Mouse (Mus musculus): ENCODE measurements around the gene P2ry12.

The P2ry12 gene

DNA sequence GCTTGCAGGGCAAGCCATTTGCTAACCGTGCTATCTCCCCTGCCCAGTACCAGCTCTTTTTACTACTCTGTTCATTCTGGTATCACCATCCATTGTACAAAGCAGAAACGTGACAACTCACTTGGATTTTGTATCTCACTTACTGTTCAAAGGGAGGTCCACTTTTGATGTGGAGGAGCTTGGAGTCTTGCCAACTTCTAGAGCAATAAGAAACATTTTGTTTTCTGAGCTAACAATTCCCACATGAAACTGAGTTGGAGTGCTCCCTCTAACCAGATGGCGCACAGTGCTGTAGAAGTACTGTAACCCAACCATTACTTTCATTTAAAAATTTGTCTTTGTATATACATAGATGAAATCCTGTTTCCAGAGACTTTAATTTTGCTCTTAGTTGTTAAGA, 31.8 kb downstream of the P2ry12 start:
- no peak for DNase-seq (ENCODE audit: low spot score)

DNA sequence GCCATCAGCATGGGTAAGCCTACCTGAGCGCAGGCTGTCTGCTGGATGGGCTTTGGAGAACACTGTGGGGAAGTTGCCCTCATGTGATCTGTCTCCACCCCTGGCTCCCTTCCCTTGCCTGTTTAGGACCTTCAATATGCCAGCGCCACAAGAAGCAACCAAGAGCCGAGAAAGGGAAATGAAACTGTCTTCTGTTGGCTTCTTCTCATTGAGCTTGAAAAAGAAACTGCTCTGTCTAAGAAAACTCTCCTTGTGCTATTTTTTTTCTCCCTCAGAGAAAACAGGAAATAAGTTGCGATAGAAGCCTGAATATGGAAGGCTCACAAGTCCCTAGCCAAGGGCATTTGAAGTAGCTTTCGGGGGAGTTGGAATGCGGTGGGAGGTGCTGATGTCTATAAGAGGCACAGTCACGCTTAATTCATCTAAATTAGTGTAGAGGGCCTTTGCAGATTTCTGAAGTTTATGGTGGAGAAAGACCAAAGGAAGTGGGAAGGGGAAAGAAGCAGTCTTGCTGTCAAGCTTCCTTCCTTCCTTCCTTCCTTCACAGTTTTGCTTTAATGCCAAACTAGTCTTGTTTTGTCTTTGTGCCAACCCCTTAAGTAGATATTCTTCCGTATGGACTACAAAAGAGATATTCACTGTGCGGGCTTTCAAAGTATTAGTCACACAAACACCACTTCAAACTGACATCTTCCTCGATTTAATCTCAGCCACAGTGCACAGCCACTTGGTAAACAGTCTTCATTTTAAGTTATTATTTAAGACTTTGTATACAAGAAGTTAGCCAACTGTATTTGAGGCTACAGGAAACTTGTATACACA, 33.7 kb downstream of the P2ry12 start:
- no peak for DNase-seq (ENCODE audit: low spot score)

DNA sequence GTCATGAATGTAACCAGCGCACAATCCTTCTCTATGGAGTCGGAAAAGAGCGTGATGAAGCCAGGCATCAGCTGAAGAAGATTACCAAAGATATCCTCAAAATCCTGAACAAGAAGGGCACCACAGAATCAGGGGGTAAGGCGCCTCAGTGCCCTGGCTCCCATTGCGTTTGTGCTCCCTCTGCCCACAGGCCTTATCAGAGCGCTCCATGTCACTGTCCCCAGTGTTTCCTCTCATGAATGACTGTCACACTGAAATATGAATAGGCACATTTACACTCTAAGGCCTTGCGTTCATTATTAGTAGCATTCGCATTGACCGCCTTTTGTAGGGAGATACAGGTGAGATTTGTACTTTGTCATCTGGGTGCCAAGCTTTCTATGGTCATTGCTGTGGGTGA, 35.0 kb downstream of the P2ry12 start:
- no peak for DNase-seq (ENCODE audit: low spot score)

DNA sequence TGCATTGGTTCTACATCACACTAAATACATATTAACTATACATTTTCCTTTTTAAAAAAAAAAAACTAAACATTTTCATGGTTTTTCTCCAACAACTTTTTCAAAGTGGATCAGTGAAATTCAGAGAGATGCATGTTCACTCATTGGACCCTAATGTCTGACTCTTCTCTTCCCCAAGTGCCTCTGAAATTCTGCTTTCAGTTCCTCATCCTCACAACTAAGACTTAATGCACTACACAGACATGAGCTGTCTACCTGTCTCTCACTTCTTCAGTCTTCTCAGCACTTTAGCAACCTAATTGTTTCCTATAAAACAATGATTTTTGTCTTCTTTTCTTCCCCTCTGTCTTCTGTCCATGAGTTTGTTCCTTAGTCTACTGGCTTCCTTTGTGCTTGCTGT, 37.3 kb downstream of the P2ry12 start:
- DNase-seq (ENCODE audit: low spot score), result no peak

DNA sequence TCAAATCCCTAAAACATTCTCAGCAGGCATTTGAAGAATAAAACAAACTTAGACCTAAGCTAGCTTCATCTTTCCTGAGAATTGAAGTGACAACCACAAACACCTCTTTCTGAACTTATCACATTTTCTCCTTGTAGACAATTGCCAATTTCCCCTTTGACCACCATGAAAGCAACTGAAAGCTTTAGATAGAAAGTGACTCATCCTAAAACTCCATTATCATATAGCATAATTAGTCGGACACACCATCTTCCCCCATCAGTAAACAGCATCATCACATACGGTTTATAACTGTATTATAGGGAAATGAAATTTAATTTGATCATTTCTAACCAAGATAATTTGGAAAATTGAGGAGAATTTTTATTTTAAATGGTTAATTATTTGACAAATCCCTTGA, 40.4 kb downstream of the P2ry12 start:
- no peak for DNase-seq (ENCODE audit: low spot score)

DNA sequence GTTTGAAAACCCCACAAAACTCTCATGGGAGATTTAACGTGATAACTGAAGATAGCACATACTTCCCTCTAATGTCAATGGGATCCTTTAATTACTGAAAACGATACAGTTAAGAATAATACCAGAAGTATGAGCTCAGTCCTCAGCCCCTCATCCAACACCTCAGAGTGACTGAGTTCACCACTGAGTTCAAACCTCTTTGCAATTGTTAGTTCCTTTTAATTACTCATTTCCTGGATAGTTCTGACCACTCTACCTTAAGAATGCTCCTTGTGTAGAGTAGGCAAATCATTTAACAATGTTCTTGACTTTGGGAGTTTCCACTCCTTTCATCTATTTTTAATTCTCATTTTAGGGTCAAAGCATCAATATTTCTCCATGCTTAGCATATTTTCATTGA, 43.3 kb downstream of the P2ry12 start:
- DNase-seq (ENCODE audit: low spot score), result no peak

DNA sequence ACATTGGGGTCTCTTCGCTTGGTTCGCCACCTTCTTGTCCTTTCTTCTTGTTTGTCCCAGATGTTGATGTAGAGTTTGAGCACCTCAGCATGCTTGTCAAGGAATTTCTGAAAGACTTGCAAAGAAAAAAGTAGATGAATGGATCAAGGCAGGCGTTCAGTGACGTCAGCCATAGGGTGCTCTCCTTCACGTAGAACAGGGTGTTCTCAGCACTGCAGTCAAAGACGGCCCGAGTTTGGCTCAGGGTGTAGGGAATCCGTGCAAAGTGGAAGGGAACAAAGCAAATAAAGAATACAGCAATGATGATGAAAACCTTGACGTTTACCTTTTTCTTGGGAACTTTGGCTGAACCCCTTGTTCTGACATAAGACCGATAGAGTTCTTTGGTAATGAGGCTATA, 45.5 kb downstream of the P2ry12 start:
- no peak for DNase-seq (ENCODE audit: low spot score)

DNA sequence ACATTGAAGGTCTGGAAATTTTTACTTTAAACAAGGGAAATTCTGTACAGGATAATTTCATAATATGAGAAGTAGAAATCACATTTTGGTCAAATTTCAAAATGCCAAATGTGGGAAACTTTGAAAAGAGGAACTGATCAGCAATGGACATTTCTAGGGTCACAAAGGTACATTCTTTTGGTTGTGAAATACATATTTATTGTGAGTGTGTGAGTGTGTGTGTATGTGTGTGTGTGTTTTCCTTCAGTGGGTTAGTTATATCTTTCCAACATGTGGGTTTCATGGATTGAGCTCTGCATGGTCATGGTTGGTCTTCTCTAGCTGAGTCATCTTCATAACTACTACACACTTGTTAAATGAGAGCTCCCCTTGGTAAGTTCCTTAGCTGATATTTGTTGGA, 50.3 kb downstream of the P2ry12 start:
- no peak for DNase-seq (ENCODE audit: low spot score)

DNA sequence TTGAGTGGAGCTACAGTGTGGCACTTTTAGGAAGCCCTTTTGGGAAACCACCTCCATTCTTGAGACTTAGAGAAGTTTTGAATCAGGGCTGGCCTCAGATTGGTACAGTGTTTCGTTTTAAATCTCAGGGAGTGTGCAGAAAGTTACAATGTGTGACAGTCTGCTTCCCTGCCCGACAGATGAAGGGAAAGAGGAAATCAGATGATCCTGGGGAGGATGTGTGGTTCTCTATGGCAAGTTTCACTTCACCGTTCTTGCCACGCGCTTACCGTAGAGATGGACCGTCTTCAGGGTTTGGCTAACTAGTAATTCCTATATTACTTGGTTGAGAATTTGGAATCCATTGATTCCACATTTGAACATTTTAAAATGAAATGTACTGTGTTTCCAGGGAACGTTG, 50.9 kb downstream of the P2ry12 start:
- no peak for DNase-seq (ENCODE audit: low spot score)

DNA sequence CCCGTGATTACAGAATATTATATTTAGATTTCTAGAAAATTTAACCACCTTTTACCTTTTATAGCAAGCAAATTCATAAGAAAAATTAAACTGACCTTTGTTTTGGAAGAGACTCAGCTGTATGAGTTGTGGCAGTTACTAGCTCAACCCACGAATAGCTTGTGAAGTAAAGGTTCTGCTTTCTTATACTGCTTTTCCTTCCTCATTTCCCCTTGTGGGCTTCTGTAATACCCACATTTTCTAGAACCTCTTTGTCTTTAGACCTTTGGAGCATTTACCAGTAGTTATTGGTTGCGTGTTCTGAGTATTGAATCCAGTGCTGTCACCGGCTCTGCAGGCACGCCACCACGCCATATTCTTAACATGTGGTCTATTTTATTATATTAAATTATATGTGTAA, 51.9 kb downstream of the P2ry12 start, which contains the start of gene P2ry13:
Gene P2ry13, minus strand, starts transcription at position 156 of the 400 bp plus-strand sequence.
- no peak for DNase-seq (ENCODE audit: low spot score)

DNA sequence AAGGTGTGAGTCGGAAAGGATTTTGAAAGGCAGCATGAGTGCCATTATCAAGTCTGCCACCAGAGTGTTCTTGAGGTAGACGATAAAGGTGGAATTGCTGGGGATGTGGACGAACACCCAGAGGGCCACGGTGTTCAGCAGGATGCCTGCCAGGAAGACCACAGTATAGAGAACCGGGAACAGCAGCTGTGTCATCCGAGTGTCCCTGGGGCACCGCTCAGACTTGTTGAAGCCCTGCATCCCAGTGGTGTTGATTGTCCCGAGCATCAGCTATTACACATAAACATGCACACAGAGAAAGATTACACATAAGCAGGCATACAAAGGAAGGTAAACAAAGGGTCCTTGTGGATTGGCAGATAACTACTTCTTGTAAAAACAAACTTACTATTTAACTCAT, 52.6 kb downstream of the P2ry12 start:
- no peak for DNase-seq (ENCODE audit: low spot score)

DNA sequence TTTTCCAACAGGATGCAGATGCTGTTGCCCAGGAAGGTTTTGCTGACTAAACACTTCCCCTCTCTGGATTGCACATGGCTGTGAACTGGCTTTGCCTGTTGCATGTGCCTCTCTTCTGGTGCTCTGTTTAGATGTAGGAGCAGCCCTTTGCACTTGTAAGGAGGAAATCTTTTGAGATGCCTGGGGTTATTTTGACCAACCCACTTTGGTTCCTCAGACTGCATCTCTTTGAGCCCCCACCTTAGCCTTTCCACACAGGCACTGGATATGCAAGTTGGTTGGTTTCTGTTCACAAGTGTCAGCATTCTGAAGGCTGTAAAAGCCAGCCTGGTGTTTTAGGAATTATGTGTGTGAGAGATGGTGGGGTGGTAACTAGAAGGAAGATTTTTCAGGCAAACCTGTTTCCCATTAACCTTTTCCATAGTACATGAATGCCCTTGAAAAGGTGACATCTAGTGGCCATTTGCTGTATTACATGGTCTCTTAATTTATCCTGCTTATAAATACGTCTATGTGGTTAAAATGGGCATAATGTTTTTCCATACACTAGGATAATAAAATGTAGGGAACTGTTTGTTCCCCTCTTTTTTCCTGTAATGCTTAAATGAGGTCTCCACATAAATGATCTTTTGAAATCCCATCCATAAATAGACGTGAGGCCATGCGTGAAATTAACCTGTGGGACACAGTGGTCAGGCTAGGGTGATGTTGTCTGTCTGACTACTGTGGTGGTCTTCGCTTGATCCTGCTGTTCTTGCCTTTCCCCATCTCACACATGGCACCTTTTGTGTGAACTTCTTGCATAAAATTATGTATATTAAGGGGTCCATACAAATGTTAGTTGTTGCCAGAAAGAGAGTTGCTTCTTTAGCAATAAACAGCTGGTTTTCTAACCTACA, 53.8 kb downstream of the P2ry12 start:
- DNase-seq (ENCODE audit: low spot score), result no peak

DNA sequence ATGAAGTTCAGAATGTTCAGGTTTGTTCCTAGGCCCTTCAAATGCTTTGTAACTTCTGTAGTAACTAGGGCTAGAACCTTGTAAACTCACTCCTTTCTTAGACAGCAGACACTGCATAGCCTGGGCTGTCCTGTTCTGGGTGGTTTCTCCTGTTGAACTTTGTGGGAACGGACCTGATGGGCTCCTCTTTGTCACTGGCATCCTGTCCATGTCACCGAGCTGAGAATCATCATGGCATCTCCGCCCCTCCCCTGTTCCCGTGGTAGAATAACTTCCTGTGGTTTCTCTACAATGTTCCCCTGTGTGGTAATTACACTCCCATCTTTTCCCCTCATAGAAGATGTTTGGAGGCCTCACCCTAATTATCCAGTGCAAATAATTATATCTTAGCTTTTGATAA, 56.7 kb downstream of the P2ry12 start:
- no peak for DNase-seq (ENCODE audit: low spot score)

DNA sequence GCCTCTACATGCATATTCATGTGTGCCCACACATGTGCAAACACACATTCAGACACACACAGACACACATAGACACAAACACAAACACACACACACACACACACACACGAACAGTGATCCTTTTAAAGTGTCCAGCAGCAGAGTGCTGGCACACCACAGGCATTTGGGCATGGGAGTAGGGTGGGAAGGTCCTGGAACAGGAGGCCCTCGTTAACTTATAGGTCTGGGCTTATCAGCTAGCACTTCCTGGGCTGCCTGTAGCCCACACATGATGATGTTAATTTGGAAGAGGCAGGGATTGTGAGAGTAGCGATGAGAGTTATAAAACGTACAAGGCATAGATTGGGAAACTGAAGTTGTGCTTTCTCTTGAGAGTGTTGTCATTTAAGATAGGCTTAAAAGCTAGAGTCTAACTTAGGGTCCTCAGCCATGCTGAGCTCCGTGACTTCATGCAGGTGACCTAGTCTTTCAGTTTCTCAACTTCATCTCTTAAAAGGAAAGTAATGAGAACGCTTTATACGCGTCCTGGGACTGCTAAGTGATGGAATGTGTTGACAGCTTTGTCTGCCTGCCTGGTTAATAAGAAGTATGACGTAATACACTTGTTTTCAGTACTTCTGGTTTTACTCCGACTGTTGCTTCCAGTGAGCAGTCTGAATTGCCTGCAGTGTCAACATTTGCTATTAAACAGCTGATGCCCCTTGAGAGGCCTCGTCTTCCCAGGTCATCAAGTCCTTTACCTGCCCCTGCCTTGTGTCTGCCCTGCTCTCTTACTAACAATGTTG, 57.8 kb downstream of the P2ry12 start:
- no peak for DNase-seq (ENCODE audit: low spot score)

DNA sequence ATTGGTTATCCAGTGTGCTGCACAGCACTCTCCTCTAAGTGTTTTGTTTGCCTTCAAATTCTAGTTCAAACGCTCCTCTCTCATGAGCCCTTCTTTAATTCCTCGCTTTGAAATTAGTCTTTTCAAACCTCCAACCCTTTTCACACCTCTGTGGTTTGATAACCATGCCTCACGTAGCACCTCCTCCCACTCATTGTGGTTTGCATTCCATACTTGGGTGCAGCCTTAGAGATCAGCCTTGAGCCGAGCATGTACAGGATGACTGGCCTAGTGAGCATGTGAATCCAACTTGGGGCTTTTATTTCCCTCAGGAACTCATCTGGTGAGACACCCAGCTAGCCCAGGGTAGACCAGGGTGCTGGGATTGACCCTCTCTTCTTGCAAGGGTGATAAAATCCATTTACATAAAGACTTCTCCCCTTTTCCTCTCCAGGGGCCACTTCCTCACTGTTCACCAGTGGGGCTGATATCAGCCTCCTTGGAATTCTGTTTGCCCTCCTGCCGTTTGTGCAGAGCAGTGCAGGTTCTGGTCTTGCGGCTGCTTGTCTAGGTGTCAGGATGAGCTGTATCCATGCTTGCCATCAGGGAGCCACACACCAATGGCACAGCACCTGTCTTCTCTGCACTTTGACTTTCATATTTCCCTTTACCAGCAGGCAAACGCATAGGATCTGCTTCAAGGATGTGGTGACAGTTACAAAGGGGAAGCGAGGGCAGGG, 58.7 kb downstream of the P2ry12 start:
- no peak for DNase-seq (ENCODE audit: low spot score)

DNA sequence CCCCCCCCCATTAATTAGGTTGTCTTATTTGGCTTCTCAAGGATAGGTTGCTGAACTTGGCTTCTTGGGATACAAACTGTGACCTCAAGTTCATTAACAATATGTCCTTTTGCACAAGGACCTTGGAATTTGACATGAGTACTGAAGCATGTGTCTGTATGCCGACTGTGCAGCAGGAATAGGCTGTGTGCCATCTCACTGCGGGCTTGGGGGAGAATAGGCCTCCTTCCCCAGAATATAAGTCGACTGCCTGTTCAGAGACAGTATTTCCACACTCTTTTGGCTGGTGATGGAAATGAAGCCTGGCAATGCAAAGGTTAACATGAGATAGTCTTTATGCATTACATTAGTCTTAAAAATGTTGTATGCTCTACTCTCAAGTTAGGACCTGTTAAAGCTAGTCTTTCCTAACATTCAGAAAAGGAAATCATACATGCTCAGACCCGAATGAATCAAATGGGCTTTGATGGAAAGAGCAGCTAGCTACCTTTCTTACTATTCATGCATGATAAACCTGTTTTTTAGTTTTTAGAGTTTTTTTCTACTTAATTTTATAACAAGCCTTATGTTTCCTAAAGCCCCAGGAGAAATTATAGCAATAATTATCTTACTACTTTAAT, 65.2 kb downstream of the P2ry12 start:
- DNase-seq (ENCODE audit: low spot score), result no peak

DNA sequence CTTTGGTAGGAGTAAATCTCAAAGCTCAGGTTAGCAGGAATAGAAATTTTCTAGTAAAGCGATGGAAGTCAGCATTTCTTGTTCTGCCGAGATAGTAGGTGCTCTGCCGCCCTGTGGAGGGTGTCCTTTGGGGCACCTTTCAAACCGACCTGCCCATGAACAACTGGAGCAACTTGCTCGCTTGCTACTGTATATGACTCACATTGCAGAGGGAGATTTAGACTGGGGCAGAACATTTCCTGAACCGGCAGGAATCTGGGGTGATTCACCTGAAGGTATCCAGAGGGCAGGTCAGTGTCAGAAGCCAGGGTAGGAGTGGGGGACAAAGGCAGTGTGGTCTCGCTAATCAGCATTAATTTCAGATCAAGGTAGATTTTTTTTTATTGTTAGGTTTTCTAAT, 67.7 kb downstream of the P2ry12 start, which contains the start of gene Gpr87:
Gene Gpr87, minus strand, starts transcription at position 167 of the 400 bp plus-strand sequence.
- no peak for DNase-seq (ENCODE audit: low spot score)

DNA sequence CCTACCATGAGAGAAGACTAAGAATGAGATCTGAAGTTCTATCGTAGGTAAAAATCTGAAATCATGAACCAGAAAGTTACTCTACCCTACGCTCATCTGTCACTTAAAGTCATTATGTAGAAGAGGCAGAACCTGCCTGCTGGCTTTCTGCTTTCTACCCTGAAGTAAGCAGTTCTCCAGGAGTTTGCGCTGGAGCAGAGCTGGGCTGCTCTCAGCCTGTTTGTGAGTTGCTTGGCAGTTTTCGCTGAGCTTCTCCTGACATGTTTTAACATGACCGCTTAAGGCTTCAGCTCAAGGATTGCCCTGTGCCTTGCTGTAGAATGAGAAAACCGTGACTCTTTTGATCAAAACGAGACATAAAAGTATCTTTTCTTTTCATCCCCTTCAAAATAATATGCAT, 68.6 kb downstream of the P2ry12 start:
- DNase-seq (ENCODE audit: low spot score), result no peak

DNA sequence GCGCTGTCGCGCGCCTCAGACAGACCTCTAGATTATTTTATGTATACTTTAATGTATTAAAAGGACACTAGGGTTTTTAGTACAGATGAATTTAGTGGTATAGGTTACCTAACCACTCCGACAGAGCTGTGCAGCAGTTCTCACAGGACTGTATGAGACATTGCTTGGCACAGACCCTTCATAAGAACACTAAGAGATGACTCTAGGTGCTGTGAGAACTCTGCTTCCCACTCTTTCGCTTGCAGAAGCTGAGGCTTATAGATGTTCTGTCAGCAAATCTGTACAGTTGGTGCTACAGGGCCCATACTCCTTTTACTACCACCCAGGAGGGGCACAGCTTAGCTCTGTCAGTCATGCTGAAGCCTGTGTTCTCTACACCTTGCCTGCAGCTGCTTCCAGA, 71.0 kb downstream of the P2ry12 start:
- no peak for DNase-seq (ENCODE audit: low spot score)

DNA sequence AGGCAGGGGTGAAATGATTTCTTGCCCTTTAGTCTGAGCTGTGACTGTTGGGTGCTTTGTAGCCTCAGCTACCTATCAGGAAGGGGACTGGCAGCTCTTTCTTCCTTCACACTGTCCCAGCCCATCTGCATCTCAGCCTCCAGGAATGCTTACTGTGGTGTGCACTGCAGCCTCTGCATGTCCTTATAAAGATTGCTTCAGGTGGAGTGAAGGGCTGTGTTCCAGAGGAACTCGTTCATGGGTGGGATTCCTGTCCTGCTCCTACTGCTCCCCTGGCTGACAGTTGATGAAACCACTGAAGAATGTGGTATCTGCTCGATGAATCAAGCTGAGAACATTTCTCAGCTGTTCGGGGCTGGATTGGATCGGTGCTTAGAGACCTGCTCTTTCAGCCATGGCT, 75.3 kb downstream of the P2ry12 start:
- no peak for DNase-seq (ENCODE audit: low spot score)

DNA sequence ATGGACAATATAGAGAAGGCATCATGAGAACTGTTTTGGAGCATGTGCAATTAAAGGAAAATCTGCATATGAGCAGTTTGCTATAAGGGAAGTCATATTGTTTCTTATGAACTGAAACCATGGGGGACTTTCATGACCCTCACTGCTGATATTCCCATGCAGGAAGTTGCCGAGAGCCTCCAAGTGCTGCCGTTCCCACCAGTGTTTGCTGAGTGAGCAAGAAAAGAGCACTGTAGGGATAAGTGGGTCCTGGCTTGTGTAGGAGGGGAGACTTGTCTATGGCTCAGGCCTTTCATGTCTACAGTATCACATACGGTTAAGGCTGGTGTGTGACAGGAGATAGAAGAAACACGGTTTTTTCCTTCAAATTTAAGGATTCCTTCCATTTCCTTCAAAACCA, 77.0 kb downstream of the P2ry12 start:
- DNase-seq (ENCODE audit: low spot score), result no peak

Measured in yolk sac, embryonic 10.5 days (tissue).